8 mouse cellular contexts compared by ENCODE assay signal in genomic region chr5:140749062-140749875, GRCm38 (mm10). TPM values are rescaled to one million over a fixed set of nuclear protein-coding genes. Genes with fewer than 3 reads are reported as not detected.
DNase-seq lines count a peak whose midpoint lies in the region; ATAC-seq and TF ChIP-seq lines count a peak whose summit lies in the region.

No protein-coding gene starts in this region.

- peaks cover 16 to 33% of the 10 kb centered on the region in 2 experiments for H3K4me1 ChIP-seq in CH12.LX (ENCODE audit: control insufficient read depth in 1 of 2, insufficient read depth in 2 of 2)
- 0 out of 2 replicates have a peak, but pooled peaks cover 5% of the 10 kb centered on the region for H3K4me1 ChIP-seq in heart, embryonic 16.5 days (ENCODE audit: control insufficient read depth, insufficient read depth, low read length)
- peaks cover 10% of the 10 kb centered on the region for H3K4me1 ChIP-seq in liver, postnatal 0 days (ENCODE audit: insufficient read depth)
- H3K4me1 ChIP-seq in neural tube, embryonic 13.5 days (replicated peaks): peaks cover 17% of the 10 kb centered on the region
- no peaks in the 10 kb centered on the region; the same call in 1 of the 2 replicates for H3K4me1 ChIP-seq in testis, adult 2 months (ENCODE audit: control insufficient read depth, insufficient read depth, low read length)

- H3K36me3 ChIP-seq in CH12.LX (replicated peaks in 1 of 2; ENCODE audit: control insufficient read depth in 1 of 2, insufficient read depth in 1 of 2, low read length in 1 of 2): peaks cover 29 to 74% of the 10 kb centered on the region in 2 experiments
- H3K36me3 ChIP-seq in heart, embryonic 16.5 days (ENCODE audit: control insufficient read depth, insufficient read depth): no peaks in the 10 kb centered on the region
- no peaks in the 10 kb centered on the region for H3K36me3 ChIP-seq in liver, postnatal 0 days (replicated peaks; ENCODE audit: insufficient read depth, low read length)
- H3K36me3 ChIP-seq in neural tube, embryonic 13.5 days: 0 out of 2 replicates have a peak, but pooled peaks cover 5% of the 10 kb centered on the region
- H3K36me3 ChIP-seq in testis, adult 2 months (ENCODE audit: control insufficient read depth, insufficient read depth, low read length): no peaks in the 10 kb centered on the region

- peak; percentile 42; the same call in 1 of the 2 replicates for TF ChIP-seq POLR2A in CH12.LX (IDR thresholded peaks at IDR 0.05; ENCODE audit: low read depth, low read length)
- TF ChIP-seq POLR2A in testis, adult 2 months (IDR thresholded peaks at IDR 0.05; ENCODE audit: control insufficient read depth, low read depth, low read length): no peak

- no peaks in the 10 kb centered on the region for H3K27me3 ChIP-seq in CH12.LX (replicated peaks)
- no peaks in the 10 kb centered on the region for H3K27me3 ChIP-seq in heart, embryonic 16.5 days (ENCODE audit: control insufficient read depth, insufficient read depth, low read length)
- no peaks in the 10 kb centered on the region for H3K27me3 ChIP-seq in liver, postnatal 0 days (ENCODE audit: insufficient read depth, low read length)
- no peaks in the 10 kb centered on the region for H3K27me3 ChIP-seq in neural tube, embryonic 13.5 days
- no peaks in the 10 kb centered on the region for H3K27me3 ChIP-seq in testis, adult 2 months (ENCODE audit: control insufficient read depth, insufficient read depth, low read length)

- peak; percentile 63 for TF ChIP-seq RAD21 in CH12.LX (IDR thresholded peaks at IDR 0.05; ENCODE audit: low read depth, low read length)

- TF ChIP-seq CTCF in CH12.LX (conservative IDR thresholded peaks at IDR 0.05 in 1 of 2, IDR thresholded peaks at IDR 0.05 in 1 of 2; ENCODE audit: low read depth in 2 of 2, low read length in 2 of 2): peak; percentile 84 to 91
- peak; percentile 91 for TF ChIP-seq CTCF in liver, postnatal 0 days (IDR thresholded peaks at IDR 0.05; ENCODE audit: low read depth)
- peak; percentile 78; the same call in 1 of the 2 replicates for TF ChIP-seq CTCF in testis, adult 2 months (IDR thresholded peaks at IDR 0.05; ENCODE audit: control insufficient read depth, insufficient read depth, insufficient replicate concordance, low read depth, low read length)

- peak; percentile 91 for DNase-seq in CH12.LX (ENCODE audit: extremely low read depth)
- peak; percentile 76 for DNase-seq in c-Kit-positive CD71-negative TER-119-negative erythroid progenitor cells, embryonic 14.5 days (ENCODE audit: low read depth)
- peak; percentile 30 for DNase-seq in fibroblast of lung, adult 2 months (ENCODE audit: low read depth)
- peak; percentile 84 for DNase-seq in kidney, postnatal 14 days
- DNase-seq in liver, postnatal 0 days: peak; percentile 78

- TF ChIP-seq EP300 in CH12.LX (IDR thresholded peaks at IDR 0.05; ENCODE audit: low read length): peak; percentile 64
- no peak for TF ChIP-seq EP300 in liver, postnatal 0 days (IDR thresholded peaks at IDR 0.05; ENCODE audit: low read depth)

- H3K9me3 ChIP-seq in CH12.LX (replicated peaks; ENCODE audit: low read length): peaks cover 14% of the 10 kb centered on the region
- peaks cover 3% of the 10 kb centered on the region; the same call in 1 of the 2 replicates for H3K9me3 ChIP-seq in heart, embryonic 16.5 days (replicated peaks; ENCODE audit: control insufficient read depth, low read length)
- peaks cover 5% of the 10 kb centered on the region; the same call in 1 of the 2 replicates for H3K9me3 ChIP-seq in liver, postnatal 0 days (ENCODE audit: low read length)
- H3K9me3 ChIP-seq in neural tube, embryonic 13.5 days: no peaks in the 10 kb centered on the region

- in situ Hi-C loops in CH12.LX (cut with MboI; ENCODE audit: low pct_ligation_motif_present, low pct_unique_long_range_greater_than_20kb, low sequenced_read_pairs): loop anchor here (10.0 kb wide), 1 partner anchor 204 kb away; no protein-coding TSS in a partner anchor

- peak overlapping the region; percentile 84 for H3K9ac ChIP-seq in CH12.LX (ENCODE audit: insufficient read depth, low read depth)
- peak overlapping the region; percentile 58 for H3K9ac ChIP-seq in heart, embryonic 16.5 days (ENCODE audit: low read length)
- H3K9ac ChIP-seq in liver, postnatal 0 days (replicated peaks): peak overlapping the region; percentile 2; the same call in 1 of the 2 replicates
- H3K9ac ChIP-seq in neural tube, embryonic 13.5 days: peak overlapping the region; percentile 60

- no peaks in the 10 kb centered on the region for H3K79me2 ChIP-seq in CH12.LX (replicated peaks; ENCODE audit: control insufficient read depth, extremely low read depth, insufficient read depth, poor library complexity, severe bottlenecking)

- WGBS in heart, embryonic 16.5 days: 16% methylated on average over 12 of the region's 12 CpGs
- 8% methylated on average over 12 of the region's 12 CpGs for WGBS in liver, postnatal 0 days (ENCODE audit: insufficient replicate concordance)
- WGBS in neural tube, embryonic 13.5 days: 18% methylated on average over 12 of the region's 12 CpGs

- H3K27ac ChIP-seq in CH12.LX (ENCODE audit: insufficient read depth, low read depth): peak overlapping the region; percentile 95
- H3K27ac ChIP-seq in heart, embryonic 16.5 days (ENCODE audit: low read length): no peak overlapping the region
- peak overlapping the region; percentile 34; the same call in 1 of the 2 replicates for H3K27ac ChIP-seq in liver, postnatal 0 days (ENCODE audit: low read depth)
- H3K27ac ChIP-seq in neural tube, embryonic 13.5 days (replicated peaks): peak overlapping the region; percentile 38; the same call in 1 of the 2 replicates
- H3K27ac ChIP-seq in testis, adult 2 months (ENCODE audit: control insufficient read depth, insufficient read depth, low read depth, low read length): no peak overlapping the region

- peak overlapping the region; percentile 84 for H3K4me2 ChIP-seq in CH12.LX (ENCODE audit: insufficient read depth, low read depth, poor library complexity, severe bottlenecking)
- peak overlapping the region; percentile 55 for H3K4me2 ChIP-seq in heart, embryonic 16.5 days (ENCODE audit: low read depth, low read length)
- H3K4me2 ChIP-seq in liver, postnatal 0 days (ENCODE audit: low read depth, low read length): peak overlapping the region; percentile 58
- H3K4me2 ChIP-seq in neural tube, embryonic 13.5 days: peak overlapping the region; percentile 50

- peak overlapping the region; percentile 51 to 64 (median 57) for H3K4me3 ChIP-seq in CH12.LX (replicated peaks in 1 of 3; ENCODE audit: low read depth in 2 of 3, low read length in 2 of 3, poor library complexity in 1 of 3)
- H3K4me3 ChIP-seq in heart, embryonic 16.5 days (ENCODE audit: low read length): peak overlapping the region; percentile 34
- H3K4me3 ChIP-seq in liver, postnatal 0 days (ENCODE audit: low read depth, low read length): peak overlapping the region; percentile 27
- H3K4me3 ChIP-seq in neural tube, embryonic 13.5 days: peak overlapping the region; percentile 24; the same call in 1 of the 2 replicates
- no peak overlapping the region for H3K4me3 ChIP-seq in testis, adult 2 months (ENCODE audit: control insufficient read depth, low read depth, low read length)

- ATAC-seq in heart, embryonic 16.5 days (replicated peaks; ENCODE audit: extremely low read depth, insufficient read depth, low FRiP score): peak; percentile 78
- ATAC-seq in liver, postnatal 0 days: peak; percentile 85
- ATAC-seq in neural tube, embryonic 13.5 days (ENCODE audit: low read depth): peak; percentile 72

- dilution Hi-C loops in CH12.LX (cut with MboI; ENCODE audit: extremely low pct_ligation_motif_present, extremely low pct_unique_long_range_greater_than_20kb, low sequenced_read_pairs): no loop called here

TF ChIP-seq in CH12.LX, 34 proteins besides CTCF, POLR2A, EP300 and RAD21 (continues in another document):
- 0 out of 2 replicates have a peak, but pooled peaks have one; percentile 1 for TF ChIP-seq JUN (IDR thresholded peaks at IDR 0.05; ENCODE audit: insufficient read depth, low read depth, low read length)
- peak; percentile 43; the same call in 1 of the 2 replicates for TF ChIP-seq JUND (conservative IDR thresholded peaks at IDR 0.05; ENCODE audit: low read depth, low read length)
- peak; percentile 66 for TF ChIP-seq HCFC1 (IDR thresholded peaks at IDR 0.05; ENCODE audit: low read depth, low read length)
- no peak for TF ChIP-seq USF1 (IDR thresholded peaks at IDR 0.05; ENCODE audit: low read depth, low read length)
- peak; percentile 59; the same call in 1 of the 2 replicates for TF ChIP-seq MEF2A (IDR thresholded peaks at IDR 0.05; ENCODE audit: borderline replicate concordance, low read depth, low read length)
- TF ChIP-seq NELFE (IDR thresholded peaks at IDR 0.05; ENCODE audit: low read depth, low read length): peak; percentile 12; the same call in 1 of the 2 replicates
- TF ChIP-seq IRF4 (IDR thresholded peaks at IDR 0.05; ENCODE audit: low read depth, low read length): peak; percentile 69
- TF ChIP-seq ETS1 (conservative IDR thresholded peaks at IDR 0.05; ENCODE audit: low read depth, low read length): peak; percentile 32; the same call in 1 of the 2 replicates

RNA-seq across cellular contexts. Expression of gene Amz1, which starts 25.3 kb away (rescaled TPM):
- total RNA-seq in CH12.LX (2012; rRNA removed) (7.0 and 8.3 TPM in 2 replicates), CH12.LX (2014; rRNA removed) (7.3 and 7.5 TPM in 2 replicates)
- polyA plus RNA-seq in CH12.LX (2012; ENCODE audit: insufficient read length, low read depth): 11.2 and 12.4 TPM in 2 replicates
- polyA plus RNA-seq in heart, embryonic 16.5 days (2015; fragmentation: Nextera tagmentation; extraction: Ambion mirVana): 0.90 and 1.1 TPM in 2 replicates
- polyA plus RNA-seq in liver, postnatal 0 days (2015; fragmentation: Nextera tagmentation; extraction: Ambion mirVana): 2.1 and 2.2 TPM in 2 replicates
- 1.6 and 2.1 TPM in 2 replicates for polyA plus RNA-seq in neural tube, embryonic 13.5 days (2015; fragmentation: Nextera tagmentation; extraction: Ambion mirVana)
- 0.14 and 0.28 TPM in 2 replicates for polyA plus RNA-seq in testis, adult 2 months (2012; rRNA removed)

RNA-seq across cellular contexts. Expression of gene Brat1, which starts 44.5 kb away (rescaled TPM):
- total RNA-seq in CH12.LX (2012; rRNA removed) (14.5 and 15.0 TPM in 2 replicates), CH12.LX (2014; rRNA removed) (9.0 and 9.8 TPM in 2 replicates)
- polyA plus RNA-seq in CH12.LX (2012; ENCODE audit: insufficient read length, low read depth): 10.0 and 10.9 TPM in 2 replicates
- polyA plus RNA-seq in heart, embryonic 16.5 days (2015; fragmentation: Nextera tagmentation; extraction: Ambion mirVana): 15.3 and 16.6 TPM in 2 replicates
- 4.7 and 4.9 TPM in 2 replicates for polyA plus RNA-seq in liver, postnatal 0 days (2015; fragmentation: Nextera tagmentation; extraction: Ambion mirVana)
- polyA plus RNA-seq in neural tube, embryonic 13.5 days (2015; fragmentation: Nextera tagmentation; extraction: Ambion mirVana): 23.5 and 25.8 TPM in 2 replicates
- 22.5 and 23.3 TPM in 2 replicates for polyA plus RNA-seq in testis, adult 2 months (2012; rRNA removed)

RNA-seq across cellular contexts. Expression of gene Iqce, which starts 47.1 kb away (rescaled TPM):
- total RNA-seq in CH12.LX (2012; rRNA removed): 5.3 and 6.3 TPM in 2 replicates
- total RNA-seq in CH12.LX (2014; rRNA removed): 2.2 and 2.9 TPM in 2 replicates
- 8.5 and 11.2 TPM in 2 replicates for polyA plus RNA-seq in CH12.LX (2012; ENCODE audit: insufficient read length, low read depth)
- polyA plus RNA-seq in heart, embryonic 16.5 days (2015; fragmentation: Nextera tagmentation; extraction: Ambion mirVana): 9.6 and 10.3 TPM in 2 replicates
- 3.6 and 4.2 TPM in 2 replicates for polyA plus RNA-seq in liver, postnatal 0 days (2015; fragmentation: Nextera tagmentation; extraction: Ambion mirVana)
- polyA plus RNA-seq in neural tube, embryonic 13.5 days (2015; fragmentation: Nextera tagmentation; extraction: Ambion mirVana): 22.9 and 24.1 TPM in 2 replicates
- 126 and 134 TPM in 2 replicates for polyA plus RNA-seq in testis, adult 2 months (2012; rRNA removed)

Comparison
In these comparisons a context has a peak if more than half of its experiments do, and no peak if none do; other contexts are left out.
1. DNase-seq: peak in every context shown above with its lines; median percentile 91 in CH12.LX; 84 in kidney, postnatal 14 days; 78 in liver, postnatal 0 days; 76 in c-Kit-positive CD71-negative TER-119-negative erythroid progenitor cells, embryonic 14.5 days; 30 in fibroblast of lung, adult 2 months.
2. H3K27ac ChIP-seq: peak in CH12.LX (single experiment), liver, postnatal 0 days (single experiment) and neural tube, embryonic 13.5 days (single experiment); none in heart, embryonic 16.5 days (single experiment) and testis, adult 2 months (single experiment).
3. H3K9ac ChIP-seq: peak in every context shown above with its lines; median percentile 84 in CH12.LX; 60 in neural tube, embryonic 13.5 days; 58 in heart, embryonic 16.5 days; 2 in liver, postnatal 0 days.
4. Peak in every context shown above with its lines, with median percentiles within 50 percentile points of each other: H3K4me2 ChIP-seq, CTCF ChIP-seq and ATAC-seq.